ENCODE assay signal across 28 mouse cellular contexts in the genomic region with DNA sequence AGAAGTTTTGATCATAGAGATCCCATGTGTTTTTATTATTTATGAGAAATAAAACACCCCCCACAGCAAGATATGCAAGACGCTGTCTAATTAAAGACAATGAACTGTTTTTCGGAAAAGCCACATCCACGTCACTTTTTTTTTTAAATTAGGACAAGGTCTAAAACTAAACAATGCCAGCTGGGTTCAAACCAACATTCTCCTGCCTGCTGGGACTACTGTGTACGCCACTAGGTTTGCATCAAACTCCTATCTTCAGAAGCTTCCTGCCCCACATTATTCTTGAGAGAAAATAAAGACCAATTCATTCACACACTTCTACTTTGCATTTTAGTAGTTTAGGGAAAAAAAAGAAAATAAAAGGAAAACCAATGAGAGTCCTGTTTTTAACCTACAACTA. TPM values are rescaled to one million over a fixed set of nuclear protein-coding genes. Genes with fewer than 3 reads are reported as not detected.
"Had no signal": no experiment of that assay in that cellular context is flagged by ENCODE, and none has a peak within 500 bp of the region (broad histone marks: within the 10 kb centered on the region; RNA-seq: fewer than 3 reads in every experiment).

No protein-coding gene starts in this region.

- DNase-seq: kidney, adult 18-20 months; kidney, postnatal 36 days; layer of hippocampus, adult 9-11 months; left cerebral cortex, postnatal 4 days; lung, adult 18-20 months; lung, postnatal 10 days; lung, postnatal 36 days; midbrain, embryonic 14.5 days; retina, postnatal 1 day; right cerebral cortex, postnatal 25 days; spleen, adult 18-20 months; thymus, postnatal 25 days had no signal

- H3K9ac ChIP-seq: liver, embryonic 12.5 days; liver, embryonic 15.5 days; lung, embryonic 15.5 days; neural tube, embryonic 12.5 days; stomach, embryonic 15.5 days had no signal

- H3K36me3 ChIP-seq: lung, embryonic 15.5 days; neural tube, embryonic 12.5 days; stomach, embryonic 15.5 days had no signal

- ATAC-seq: inflammation-experienced regulatory T-cells, adult 6 months; intestine, embryonic 16.5 days; liver, embryonic 12.5 days had no signal

- H3K9me3 ChIP-seq: liver, embryonic 12.5 days; liver, embryonic 15.5 days; lung, embryonic 15.5 days; megakaryocyte, embryonic 14.5 days; midbrain, embryonic 10.5 days; neural tube, embryonic 12.5 days; stomach, embryonic 15.5 days had no signal

- H3K4me3 ChIP-seq: liver, embryonic 12.5 days; liver, embryonic 15.5 days; lung, embryonic 15.5 days; megakaryocyte, embryonic 14.5 days; midbrain, embryonic 10.5 days; neural tube, embryonic 12.5 days; stomach, embryonic 15.5 days had no signal

- H3K4me1 ChIP-seq: stomach, embryonic 15.5 days had no signal

- H3K27me3 ChIP-seq: liver, embryonic 12.5 days; liver, embryonic 15.5 days; lung, embryonic 15.5 days; megakaryocyte, embryonic 14.5 days; neural tube, embryonic 12.5 days; stomach, embryonic 15.5 days had no signal

- H3K4me2 ChIP-seq: liver, embryonic 12.5 days; liver, embryonic 15.5 days; lung, embryonic 15.5 days; neural tube, embryonic 12.5 days; stomach, embryonic 15.5 days had no signal

- H3K27ac ChIP-seq: kidney, postnatal 0 days; liver, embryonic 12.5 days; liver, embryonic 15.5 days; lung, embryonic 15.5 days; midbrain, embryonic 10.5 days; neural tube, embryonic 12.5 days; stomach, embryonic 15.5 days had no signal

RNA-seq across cellular contexts. Expression of gene Cntf, which starts 22.3 kb away (rescaled TPM):
- polyA plus RNA-seq: midbrain, embryonic 14.5 days had no signal

RNA-seq across cellular contexts. Expression of gene Gm5244, which starts 58.8 kb away (rescaled TPM):
- total RNA-seq: layer of hippocampus, postnatal 25 days; left cerebral cortex, adult 18-20 months; left cerebral cortex, postnatal 10 days; left cerebral cortex, postnatal 4 days had no signal
- polyA plus RNA-seq: intestine, embryonic 16.5 days; kidney, embryonic 14.5 days; kidney, postnatal 0 days; limb, embryonic 14.5 days; liver, embryonic 12.5 days; liver, embryonic 15.5 days; lung, embryonic 15.5 days; midbrain, embryonic 10.5 days; midbrain, embryonic 14.5 days; neural tube, embryonic 12.5 days; stomach, embryonic 15.5 days; thymus, postnatal 0 days had no signal
